Mouse (Mus musculus) yolk sac, embryonic 10.5 days (tissue): ENCODE data around the gene Phlda2.
"Not testable (repeated sequence)": the region's sequence is repeated elsewhere in the genome, so short reads cannot be mapped to it uniquely, and the experiment has no call there.

Source experiments
- DNase-seq: peaks from one replicate; pipeline ENCODE4 v3.0.0-alpha.2; 2017; ENCODE audit warnings: low spot score

Phlda2 gene

GRCm38 (mm10) chr7:143502418-143503200 is at the start of gene Phlda2:
TSS of gene Phlda2 (minus strand) at chr7:143503150.
- peak; percentile 83 for DNase-seq

- DNase-seq, result peak; percentile 10
Observed at GRCm38 (mm10) chr7:143549588-143550220, 46.8 kb upstream of the Phlda2 start.

DNA sequence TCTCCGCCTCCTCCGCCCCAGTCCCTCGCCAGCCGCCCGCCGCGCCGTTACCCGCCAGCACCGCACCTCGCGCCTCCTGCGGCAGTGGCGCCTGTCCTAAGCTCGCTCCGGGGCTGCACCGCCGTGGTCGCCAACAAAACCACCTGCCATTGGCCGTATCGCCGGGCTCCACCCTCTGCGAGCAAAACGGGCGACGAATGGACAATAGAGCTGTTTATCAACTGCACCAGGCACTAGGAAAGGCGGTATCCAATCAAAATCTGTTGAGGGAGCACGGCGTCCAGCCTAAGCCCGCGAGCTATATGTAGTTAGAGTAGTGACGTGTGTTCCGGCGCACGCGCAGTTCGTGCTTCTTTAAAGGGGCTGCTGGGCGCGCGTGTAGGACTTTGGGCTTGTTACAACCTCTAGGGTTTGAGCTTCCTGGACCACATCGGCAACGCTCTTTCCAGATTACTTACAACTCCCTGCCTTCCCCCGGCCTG is 46.1 kb upstream of the Phlda2 start, which contains the start of gene Nap1l4:
TSS of gene Nap1l4 (minus strand) at position 131 of the 482 bp plus-strand sequence.
- DNase-seq, result peak; percentile 99

DNA sequence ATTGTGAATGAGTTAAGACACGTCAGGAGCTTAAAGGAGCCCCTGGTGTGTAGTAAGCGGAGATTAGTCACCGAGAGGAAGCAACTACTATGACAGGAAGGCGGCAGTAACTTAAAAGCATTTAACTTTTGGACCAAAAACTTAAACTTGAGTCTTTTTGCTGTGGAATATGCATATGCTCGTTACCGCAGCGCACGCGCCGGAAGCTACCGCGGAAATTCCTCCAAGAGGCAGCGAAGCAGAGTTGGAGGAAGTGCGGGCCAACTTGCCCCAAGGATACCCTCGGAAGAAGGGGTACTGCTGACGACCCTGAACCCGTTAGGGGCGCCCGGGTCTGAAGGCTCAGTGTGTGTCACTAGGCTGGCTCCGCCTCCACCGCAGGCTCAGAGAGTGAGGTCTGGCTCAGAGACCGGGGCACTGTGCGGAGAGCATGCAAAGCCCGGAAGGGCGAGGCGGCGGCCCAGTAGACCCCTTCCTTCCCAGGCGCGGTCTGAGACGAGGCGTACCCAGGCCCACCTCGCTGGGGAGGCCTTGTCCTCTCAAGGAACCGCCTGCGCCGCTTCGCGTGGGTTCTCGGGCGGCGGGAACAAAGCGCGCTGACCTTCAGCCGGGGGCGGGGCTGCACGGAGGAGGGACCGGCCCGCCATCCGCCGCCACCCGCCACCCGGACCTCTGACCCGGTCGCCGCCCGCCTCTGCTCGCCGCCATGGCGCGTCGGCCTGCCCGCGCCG is 45.4 kb upstream of the Phlda2 start:
- no peak for DNase-seq

GRCm38 (mm10) chr7:143546554-143546953 is 43.6 kb upstream of the Phlda2 start:
- DNase-seq, result no peak

DNA sequence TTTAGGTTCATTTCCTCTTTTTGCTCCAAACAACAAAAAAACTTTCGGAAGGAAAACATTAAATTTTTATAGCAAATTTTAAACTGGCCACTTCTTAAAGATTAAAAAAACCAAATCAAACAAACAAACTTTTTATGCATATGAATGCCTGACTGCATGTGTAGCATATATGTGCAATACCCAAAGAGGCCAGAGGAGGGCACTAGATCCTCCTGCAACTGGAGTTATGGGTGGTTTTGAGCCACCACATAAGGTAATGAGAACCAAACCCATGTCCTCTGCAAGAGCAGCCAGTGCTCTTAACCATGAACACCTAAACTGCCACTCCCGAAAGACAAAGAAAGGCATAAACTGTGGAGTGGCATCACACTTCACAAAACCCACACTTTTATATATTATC is 41.4 kb upstream of the Phlda2 start:
- DNase-seq, result no peak

DNA sequence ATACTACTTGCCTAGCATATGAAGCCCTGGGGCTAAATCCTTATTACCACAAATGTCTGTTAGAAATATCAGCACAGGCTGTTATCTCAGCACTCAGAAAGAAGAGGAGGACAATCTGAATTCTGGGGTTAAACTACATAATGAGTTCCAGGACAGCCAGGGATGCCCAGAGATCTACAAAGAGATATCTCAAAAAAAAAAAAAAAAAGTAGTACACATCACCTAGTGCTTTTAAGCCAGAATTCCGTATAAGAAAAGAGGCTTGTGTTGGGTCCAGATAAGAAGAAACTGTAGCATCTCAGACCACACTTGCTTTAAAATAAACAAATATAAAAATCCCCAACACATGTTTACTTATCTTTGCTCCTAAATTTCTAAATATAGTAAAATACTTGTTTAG is 35.7 kb upstream of the Phlda2 start:
- DNase-seq, result no peak

DNA sequence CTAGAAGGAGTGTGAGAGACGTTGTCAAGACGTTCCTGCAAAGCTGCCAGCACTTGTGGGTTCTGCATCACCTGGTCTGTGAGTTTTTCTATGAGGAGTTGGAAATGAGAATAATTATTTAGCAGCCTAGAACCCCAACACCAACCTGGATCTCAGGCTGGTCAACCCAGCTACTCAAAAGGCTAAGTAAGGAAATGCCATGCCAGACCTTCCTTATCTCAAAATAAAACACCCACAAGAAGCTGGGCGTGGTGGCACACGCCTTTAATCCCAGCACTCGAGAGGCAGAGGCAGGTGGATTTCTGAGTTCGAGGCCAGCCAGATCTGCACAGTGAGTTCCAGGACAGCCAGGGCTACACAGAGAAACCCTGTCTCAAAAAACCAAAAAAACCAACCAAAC is 35.3 kb upstream of the Phlda2 start:
- DNase-seq, result not testable (repeated sequence)

DNA sequence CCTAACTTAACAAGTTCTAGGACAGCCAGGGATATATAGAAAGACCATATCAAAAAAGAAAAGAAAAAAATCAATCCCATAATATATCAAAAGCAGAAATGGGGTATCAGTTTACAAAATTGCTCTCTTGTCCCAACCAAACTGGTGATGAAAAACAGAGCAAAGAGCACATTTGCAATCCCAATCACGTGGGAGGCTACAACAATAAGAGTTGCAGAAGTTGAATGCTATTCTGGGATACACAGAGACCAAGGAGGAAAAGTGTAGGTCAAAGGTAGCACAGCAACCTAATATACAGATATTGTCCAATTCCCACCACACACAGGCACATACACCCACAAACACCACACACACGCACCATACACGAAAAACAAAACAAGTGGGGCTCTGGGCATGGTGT is 33.3 kb upstream of the Phlda2 start:
- DNase-seq, result no peak

DNA sequence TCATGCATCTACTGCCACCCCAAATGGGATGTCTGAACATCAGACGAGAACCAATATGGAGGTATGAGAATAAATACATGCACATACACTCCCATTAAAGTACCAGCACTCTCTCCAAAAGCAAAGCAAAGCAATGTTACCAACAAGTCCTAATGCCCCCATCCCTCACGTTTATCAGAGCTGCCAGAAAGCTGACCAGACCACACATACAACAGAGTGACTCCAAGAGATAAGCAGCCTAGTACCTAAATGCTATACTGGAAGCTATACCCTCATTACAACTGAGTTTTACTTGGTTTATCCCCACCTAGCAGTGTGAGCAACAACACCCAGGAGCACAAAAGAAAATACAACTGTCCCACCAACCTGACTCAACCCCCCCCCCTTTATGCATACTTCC is 30.3 kb upstream of the Phlda2 start:
- DNase-seq, result no peak

DNA sequence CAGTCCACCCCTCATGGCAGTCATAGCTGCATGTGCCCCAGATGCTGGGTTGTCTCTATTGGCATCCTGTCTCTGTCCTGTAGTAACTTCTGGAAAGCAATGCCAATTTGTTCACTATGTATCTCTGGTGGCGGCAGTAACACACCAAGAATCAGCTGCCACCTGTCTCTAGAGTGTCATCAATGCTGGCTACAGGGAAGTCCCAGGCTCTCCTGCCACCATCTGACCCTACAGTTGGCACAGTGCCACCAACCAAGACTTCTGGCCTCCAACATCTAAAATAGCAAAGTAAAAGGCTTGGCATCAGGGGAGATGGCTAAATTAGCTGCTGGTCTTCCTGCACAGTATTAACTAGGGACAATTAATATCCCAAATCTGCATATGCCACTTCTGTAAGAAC is 29.5 kb upstream of the Phlda2 start:
- no peak for DNase-seq

DNA sequence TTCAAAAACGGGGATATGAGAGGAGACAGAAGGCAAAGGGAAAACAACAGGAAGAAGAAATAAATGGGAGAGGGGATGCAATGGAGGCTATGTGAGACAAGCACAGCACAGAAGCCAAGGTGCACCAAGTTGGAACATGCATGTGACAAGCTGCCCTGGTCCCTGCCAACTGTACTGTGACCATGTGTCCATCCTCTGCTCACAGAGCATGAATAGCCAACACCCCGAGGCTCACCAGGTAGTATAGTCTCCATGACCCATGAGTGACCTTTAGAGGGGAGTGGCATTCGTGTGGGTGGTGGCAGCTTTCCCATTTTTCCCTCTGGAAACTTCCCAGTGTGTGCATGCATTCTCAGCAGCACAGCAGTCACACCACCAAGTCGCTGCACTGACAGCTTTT is 16.4 kb upstream of the Phlda2 start:
- no peak for DNase-seq

GRCm38 (mm10) chr7:143514416-143514768 is 11.4 kb upstream of the Phlda2 start:
- DNase-seq, result no peak

GRCm38 (mm10) chr7:143513763-143514415 is 10.9 kb upstream of the Phlda2 start:
- DNase-seq, result no peak

DNA sequence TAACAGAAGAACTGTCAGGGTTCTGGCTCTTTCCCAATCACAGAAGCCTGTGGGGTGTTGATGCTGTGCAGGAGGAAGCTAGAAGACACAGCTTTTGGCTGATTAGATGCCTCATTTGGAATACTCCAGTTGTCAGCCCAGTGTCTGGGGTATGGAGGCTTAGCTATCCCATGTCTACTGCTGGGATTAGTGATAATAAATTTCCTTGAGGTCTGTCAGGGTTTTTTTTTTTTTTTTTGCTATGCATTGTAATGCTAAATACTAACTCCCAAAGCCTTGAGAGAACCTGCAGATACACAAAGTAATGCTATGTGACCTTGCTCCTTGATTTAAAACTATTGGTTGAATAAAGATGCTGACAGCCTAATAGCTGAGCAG is 8.4 kb upstream of the Phlda2 start:
- DNase-seq, result no peak

GRCm38 (mm10) chr7:143510593-143511334 is 7.8 kb upstream of the Phlda2 start:
- no peak for DNase-seq

DNA sequence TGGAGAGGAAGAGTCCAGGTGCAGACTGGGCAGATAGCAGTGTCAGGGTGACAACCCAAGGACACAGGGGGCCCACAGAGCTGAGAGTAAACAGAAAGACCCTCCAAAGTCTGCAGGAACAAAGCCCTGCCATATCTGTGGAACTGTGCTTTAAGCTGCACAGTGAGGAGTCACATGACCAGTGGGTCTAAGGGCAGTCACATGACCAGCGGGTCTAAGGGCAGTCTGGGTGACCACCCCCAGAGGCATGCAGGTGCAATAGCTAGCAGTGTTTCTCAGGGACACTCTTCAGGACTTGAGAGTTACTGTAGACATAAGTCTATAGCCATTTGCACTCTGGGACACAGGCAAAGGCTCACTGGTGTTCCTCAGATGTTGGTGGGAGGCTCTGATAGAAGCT is 6.6 kb upstream of the Phlda2 start:
- peak; percentile 42 for DNase-seq

GRCm38 (mm10) chr7:143506675-143507074 is 3.7 kb upstream of the Phlda2 start:
- DNase-seq, result no peak

- no peak for DNase-seq
Observed at GRCm38 (mm10) chr7:143506271-143506670, 3.3 kb upstream of the Phlda2 start.

- DNase-seq, result peak; percentile 62
Observed at GRCm38 (mm10) chr7:143505823-143506222, 2.9 kb upstream of the Phlda2 start.

- no peak for DNase-seq
Observed at GRCm38 (mm10) chr7:143505411-143505810, 2.5 kb upstream of the Phlda2 start.

- peak; percentile 65 for DNase-seq
Observed at GRCm38 (mm10) chr7:143503926-143504325, 976 bp upstream of the Phlda2 start.
